Mouse (Mus musculus) G1E (cell line): ENCODE data around the gene Fam170b.

ENCODE experiments used
- CTCF ChIP-seq: IDR thresholded peaks from 2 replicates; pipeline ENCODE4 v1.5.1; 2012; ENCODE audit warnings: low read depth, low read length, inconsistent platforms, mixed read lengths
- GATA1 ChIP-seq: IDR thresholded peaks from 2 replicates; pipeline ENCODE4 v1.6.1; 2012; ENCODE audit warnings: borderline replicate concordance, low read length, inconsistent platforms, mixed read lengths
- TAL1 ChIP-seq: conservative IDR thresholded peaks from 2 replicates; pipeline ENCODE4 v1.6.1; 2012; ENCODE audit warnings: low read depth, low read length, inconsistent platforms, mixed read lengths

GRCm38 (mm10) chr14:32833847-32834246, at the start of gene Fam170b:
- TF ChIP-seq CTCF: no peak
- no peak for TF ChIP-seq TAL1
- no peak for TF ChIP-seq GATA1
